Mouse (Mus musculus) cerebellum, postnatal 4 days (tissue): ENCODE data around the gene Rcor3.

ENCODE experiments used
- DNase-seq, 2 experiments: peaks; one replicate each; pipeline ENCODE4 v3.0.0; 2022; ENCODE audit warnings: low spot score in 2 of 2, mixed read lengths in 1 of 2

Gene Rcor3

DNA sequence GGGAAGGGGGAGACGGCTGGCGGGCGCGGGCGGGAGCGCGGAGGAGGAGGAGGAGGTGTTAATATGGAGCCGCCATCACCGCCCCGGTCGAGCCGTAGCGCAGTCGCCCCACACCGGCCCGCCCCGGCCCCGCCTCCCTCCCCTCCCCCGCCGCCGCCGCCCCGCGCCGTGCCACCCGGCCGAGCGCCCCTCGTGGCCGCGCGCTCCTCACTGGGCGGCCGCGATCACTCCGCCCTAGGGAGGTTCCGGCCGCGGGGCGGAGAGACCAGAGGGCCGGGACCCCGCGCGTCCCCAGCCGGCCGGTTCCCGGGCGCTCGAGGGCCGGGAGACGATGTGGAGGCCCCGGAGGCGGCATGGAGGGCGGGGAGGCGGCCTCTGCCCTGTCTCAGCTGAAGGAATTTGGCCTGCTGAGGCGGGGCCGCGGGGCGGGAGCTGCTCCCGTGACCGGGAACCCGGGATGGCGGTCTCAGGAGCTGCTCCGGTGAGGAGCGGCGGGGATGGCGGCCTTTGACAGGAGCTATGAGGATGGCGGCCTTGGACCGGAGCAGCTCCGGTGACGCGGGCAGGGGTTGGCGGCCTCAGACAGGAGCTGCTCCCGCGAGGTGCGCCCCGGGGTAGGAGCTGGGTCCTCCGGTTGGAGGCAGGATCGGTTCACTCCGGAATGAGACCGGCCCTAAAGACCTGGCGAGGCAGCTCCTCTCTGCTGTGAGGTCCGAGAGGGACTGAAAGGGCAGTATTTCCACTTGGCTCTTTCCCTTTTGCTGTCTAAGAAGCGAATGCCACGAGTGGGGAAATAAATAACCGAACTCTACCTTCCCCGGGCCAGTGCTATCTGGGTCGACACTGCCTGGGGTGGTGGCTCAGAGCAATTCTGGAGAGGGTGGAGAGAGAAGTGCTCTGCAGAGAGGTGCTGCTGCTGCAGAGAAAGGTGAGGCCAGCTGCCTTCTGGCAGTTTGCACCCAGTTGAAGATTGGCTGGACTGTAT lies at the start of gene Rcor3:
Rcor3 (minus strand) TSS at position 137 of the 985 bp plus-strand sequence.
- peak; percentile 63 to 75 for DNase-seq

GRCm38 (mm10) chr1:192181696-192182257 lies 43.9 kb upstream of the Rcor3 start:
- no peak for DNase-seq

GRCm38 (mm10) chr1:192179877-192180276 lies 42.0 kb upstream of the Rcor3 start:
- no peak for DNase-seq

DNA sequence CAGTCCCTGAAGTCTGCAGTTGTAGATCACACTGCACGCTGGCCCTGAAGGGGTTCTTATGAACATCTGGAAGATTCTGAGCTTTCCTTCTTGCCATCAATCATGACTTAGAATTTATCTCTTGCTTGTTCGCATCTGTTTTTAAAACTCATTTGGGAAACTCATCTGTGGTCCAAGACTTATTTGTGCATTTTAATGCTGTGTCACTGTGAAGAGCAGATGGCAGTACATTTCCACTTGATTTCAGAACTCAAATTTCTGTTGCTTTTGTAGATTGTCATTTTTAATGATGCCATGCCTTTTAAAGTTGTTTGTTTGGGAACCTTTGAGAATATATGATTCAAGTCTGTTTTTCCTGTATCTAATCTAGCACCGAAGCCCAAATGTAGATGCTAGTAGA lies 33.6 kb upstream of the Rcor3 start:
- DNase-seq, result no peak

DNA sequence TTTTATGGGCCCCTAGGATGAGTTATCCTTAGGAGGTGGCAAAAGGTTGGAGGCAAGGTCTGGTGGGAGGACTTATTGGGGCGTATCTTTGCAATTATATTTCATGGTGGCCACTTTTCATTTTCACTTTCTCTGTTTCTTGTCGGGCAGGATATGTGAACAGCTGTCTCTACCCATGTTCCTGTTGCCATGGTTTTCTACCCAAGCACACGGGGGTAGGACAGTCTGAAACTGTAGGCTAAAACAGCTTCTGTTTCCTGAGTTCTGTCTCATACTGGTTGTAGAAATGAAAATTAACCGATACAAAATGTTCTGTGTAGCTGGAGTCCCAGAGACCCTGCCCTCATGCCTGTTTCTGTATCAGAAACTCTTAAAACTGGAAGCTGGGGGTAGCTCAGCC lies 13.3 kb upstream of the Rcor3 start:
- no peak for DNase-seq

DNA sequence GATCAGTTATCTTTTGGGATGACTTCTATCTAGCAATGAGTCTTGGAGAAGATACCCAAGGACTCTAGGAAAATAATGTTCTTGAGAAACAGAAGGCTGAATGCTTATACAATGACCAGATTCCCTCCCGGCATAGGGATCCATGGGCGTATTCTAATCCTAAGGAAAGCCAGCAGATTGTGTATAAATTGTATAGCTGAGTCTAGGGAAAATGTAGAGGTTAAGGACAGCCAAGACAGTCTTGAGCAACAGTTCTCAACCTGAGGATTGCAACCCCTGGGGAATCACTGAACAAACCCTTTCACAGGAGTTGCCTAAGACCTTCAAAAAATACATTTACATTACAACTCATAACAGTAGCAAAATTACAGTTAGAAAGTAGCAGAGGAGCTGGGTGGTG lies 2.5 kb upstream of the Rcor3 start:
- no peak for DNase-seq

GRCm38 (mm10) chr1:192137291-192137925 lies 454 bp downstream of the Rcor3 start:
- DNase-seq, result no peak

DNA sequence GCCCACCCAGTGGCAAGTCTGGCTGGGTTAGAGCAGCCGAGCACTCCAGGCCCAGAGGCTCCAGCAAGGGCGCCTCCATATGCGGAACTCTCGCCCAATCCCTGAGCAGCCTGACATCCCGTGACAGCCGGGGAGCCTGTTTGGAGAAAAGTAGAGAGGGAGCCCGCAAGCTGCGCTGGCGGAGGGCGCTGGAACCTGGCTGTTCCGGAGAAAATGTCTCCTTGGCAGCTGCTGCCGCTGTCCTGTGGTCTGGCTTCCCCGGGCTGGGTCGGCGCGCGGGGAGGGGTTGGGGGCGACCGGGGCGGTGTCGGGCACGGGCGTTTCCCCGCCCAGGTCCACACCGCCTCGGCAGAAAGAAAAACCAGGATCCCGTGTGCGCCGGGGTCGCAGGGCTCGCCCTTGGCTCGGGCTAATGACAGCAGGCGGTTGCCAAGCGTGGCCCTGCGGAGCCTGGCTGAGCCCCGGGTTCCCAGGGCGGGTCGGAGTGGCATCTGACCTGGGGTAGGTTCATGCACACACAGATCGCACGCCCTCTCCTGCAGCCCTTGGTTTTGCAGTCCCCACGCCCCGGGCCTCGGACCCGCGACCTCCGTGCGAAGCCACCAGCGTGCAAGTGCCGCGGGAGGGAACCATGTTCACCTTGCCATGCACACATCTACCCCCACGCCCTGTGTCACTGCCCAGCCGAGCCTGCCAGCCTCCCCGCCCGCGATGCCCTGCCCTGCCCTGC lies 1.1 kb downstream of the Rcor3 start:
- peak; percentile 48 to 79 for DNase-seq

DNA sequence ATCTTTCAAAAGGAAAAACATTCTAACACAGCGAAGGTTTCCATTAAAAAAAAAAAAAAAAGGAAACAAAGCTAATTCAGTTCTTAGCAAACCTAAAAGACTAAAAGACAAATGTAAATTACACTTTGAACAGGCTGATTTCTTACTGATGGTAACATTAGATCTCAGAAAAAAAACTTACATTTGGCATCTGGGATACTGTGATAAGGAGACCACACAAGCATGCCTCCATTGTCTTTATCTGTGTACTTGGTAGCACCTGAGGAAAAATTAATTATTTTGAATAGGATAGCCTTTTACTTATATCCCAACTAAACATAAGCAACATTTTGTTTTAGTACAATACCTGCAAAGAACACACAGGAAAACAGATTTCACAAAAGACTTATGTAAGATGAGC lies 7.7 kb downstream of the Rcor3 start:
- no peak for DNase-seq

- DNase-seq, result no peak
Observed at GRCm38 (mm10) chr1:192128343-192128742, 9.5 kb downstream of the Rcor3 start.

DNA sequence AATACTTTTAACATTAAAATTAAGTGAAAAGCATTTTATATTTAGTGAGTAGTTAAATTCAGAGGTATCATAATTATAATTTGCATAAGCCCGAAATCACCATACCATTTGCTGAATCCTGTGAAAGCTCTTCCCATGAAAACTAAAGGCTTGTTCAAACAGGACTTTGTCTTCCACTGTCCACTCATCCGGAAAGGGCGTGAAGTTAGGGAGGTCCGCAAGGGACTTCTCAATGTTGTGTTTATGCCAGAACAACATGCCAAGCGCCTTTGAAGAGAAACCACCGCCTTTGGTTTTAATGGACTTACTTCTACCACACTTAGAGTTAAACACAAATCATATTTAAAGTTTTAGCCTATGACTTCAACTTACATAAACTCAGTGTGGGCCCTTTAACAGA lies 12.1 kb downstream of the Rcor3 start:
- DNase-seq, result no peak

DNA sequence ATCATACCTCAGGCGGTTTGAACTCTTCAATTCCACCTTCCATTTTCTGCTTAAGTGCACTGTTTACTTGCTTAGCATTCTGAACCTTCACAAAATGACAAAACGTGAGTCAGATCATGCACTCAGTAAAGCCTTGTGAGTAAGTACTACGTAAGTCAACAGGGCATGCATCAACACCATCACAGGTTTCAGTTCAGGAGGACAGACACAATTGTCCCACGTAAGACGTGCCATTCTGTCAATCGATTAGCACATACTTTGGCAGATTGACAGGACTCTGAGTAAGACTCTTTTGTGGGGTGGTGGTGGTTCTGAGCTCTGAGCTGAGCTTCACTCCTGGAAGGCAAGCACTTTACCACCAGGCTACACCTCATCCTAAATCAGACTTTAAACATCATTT lies 21.6 kb downstream of the Rcor3 start:
- DNase-seq, result no peak

DNA sequence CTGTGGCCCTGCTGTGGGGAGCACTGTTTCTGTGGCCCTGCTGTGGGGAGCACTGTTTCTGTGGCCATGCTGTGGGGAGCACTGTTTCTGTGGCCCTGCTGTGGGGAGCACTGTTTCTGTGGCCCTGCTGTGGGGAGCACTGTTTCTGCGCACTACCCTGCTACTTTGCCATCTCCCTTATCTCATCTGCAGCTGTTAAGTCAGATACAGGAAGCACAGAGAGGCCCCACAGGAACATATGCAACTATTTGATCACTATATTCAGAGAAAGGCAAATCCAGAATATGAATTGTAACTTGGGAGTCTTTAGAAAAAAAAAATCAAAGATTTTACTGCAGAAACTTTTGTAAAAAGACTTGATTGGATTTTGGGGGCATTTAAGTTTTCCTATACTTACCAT lies 22.5 kb downstream of the Rcor3 start:
- DNase-seq, result no peak

DNA sequence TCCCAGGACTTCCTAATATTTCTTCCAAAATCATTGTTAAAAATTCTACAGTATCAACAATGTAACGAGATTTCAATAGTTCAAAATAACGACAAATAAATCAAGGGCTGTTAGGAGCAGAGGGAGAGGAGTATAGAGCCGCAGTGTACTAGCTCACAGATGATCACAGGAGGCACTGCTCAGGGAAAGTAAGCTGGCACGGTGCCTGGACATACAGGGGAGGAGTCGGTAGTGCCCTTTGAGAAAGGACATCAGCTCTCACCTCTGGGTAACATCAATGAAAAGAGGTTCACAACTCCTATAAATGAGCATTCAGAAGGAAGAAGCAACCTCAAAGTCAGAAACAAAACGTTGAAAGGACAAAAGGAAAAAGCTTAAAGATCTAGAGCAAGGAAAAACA lies 28.7 kb downstream of the Rcor3 start:
- no peak for DNase-seq

- no peak for DNase-seq
Observed at GRCm38 (mm10) chr1:192107352-192107751, 30.5 kb downstream of the Rcor3 start.

DNA sequence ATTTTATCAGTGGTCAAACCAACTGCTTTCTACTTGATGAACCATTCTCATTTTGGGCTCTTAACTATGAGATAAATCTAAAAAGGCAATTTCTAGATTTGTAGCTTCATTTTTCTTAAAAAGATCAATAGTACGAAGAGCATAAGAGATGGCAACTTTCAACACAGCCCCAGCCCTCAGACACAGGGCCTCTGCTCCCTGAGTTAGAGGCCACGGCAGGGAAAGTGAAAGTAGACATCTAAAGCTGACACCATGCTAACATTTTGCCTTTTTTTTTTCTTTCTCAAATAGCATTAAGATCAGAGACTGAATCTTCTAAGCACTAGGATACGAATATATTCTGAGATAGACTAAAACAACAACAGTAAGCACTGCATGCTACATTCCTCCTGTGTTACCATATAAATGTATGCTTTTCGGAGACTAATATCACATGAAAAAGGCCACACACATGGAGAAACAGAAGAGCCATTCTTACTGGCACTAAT lies 31.9 kb downstream of the Rcor3 start:
- no peak for DNase-seq

DNA sequence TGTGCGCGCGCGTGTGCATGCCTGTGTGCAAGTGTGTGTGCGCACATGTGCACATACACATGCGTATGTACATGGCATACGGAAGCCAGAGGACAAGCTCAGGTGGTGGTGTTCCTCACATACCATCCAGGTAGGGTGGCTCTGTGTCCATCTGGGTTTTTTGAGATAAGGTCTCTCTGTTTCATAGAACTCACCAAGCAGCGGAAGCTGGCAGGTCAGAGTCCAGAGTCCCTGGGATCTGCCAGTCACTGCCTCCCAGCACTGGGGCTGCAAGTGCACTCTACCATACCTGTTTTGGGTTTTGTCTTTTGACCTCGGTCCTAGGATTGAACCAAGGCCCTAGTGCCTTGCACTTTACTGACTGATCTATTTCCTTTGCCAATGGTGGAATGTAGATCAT lies 33.8 kb downstream of the Rcor3 start:
- DNase-seq, result no peak

DNA sequence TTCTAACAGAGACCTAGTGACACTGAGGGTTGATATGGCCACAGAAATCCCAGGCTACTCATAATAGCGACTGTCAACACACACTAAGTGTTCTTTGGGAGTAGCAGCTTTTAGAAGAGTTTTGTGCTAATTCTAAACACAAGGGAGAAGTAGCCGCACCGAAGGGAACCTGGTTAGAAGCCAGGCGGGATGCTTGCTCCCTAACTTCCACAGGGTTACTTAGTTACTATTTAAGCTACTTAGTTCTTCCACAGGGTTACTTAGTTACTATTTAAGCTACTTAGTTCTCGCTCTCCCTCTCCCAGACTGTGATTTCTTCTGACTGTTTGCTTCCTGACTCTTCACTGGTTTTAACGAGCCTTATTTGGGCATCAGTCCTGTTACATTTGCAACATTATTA lies 34.7 kb downstream of the Rcor3 start:
- no peak for DNase-seq

GRCm38 (mm10) chr1:192101359-192101758 lies 36.5 kb downstream of the Rcor3 start:
- no peak for DNase-seq

- no peak for DNase-seq
Observed at GRCm38 (mm10) chr1:192100742-192101141, 37.1 kb downstream of the Rcor3 start.

- no peak for DNase-seq
Observed at GRCm38 (mm10) chr1:192095626-192096025, 42.2 kb downstream of the Rcor3 start.
